Mouse (Mus musculus) CD4-positive, CD25-positive, alpha-beta regulatory T cell, adult 9 weeks (primary cell): ENCODE results near the gene Hyls1. TPM values are rescaled to one million over a fixed set of nuclear protein-coding genes. Genes with fewer than 3 reads are reported as not detected.

ENCODE experiments used
- polyA plus RNA-seq: library from polyadenylated mRNA; unstranded; fragments of 100-300 nt; shearing (Covaris generic); gene quantifications from one replicate; pipeline ENCODE4 v1.2.1, GENCODE M21; 2017

The Hyls1 gene
- 11.0 TPM for polyA plus RNA-seq

GRCm38 (mm10) chr9:35569571-35570534 is at the start of gene Hyls1, which contains the start of gene Pate2:
TSS of gene Hyls1 (minus strand) at chr9:35570398.
TSS of gene Pate2 (plus strand) at chr9:35570284.

GRCm38 (mm10) chr9:35611841-35612240 is 41.6 kb upstream of the Hyls1 start, which contains the start of gene Pate4:
TSS of gene Pate4 (minus strand) at chr9:35611941.

GRCm38 (mm10) chr9:35558257-35559008 is 11.8 kb downstream of the Hyls1 start, which contains the start of the genes Ddx25 and Pus3:
TSS of gene Ddx25 (minus strand) at chr9:35558528.
TSS of gene Pus3 (plus strand) at chr9:35558595.

GRCm38 (mm10) chr9:35518169-35518568 is 52.0 kb downstream of the Hyls1 start, which contains the start of gene Gm1113:
TSS of gene Gm1113 (minus strand) at chr9:35518269.

Other genes with a start within 250 kb of the Hyls1 start
- gene Cdon, start 149.3 kb downstream of the Hyls1 start, polyA plus RNA-seq: 3.6 TPM
- gene Gm1113, start 52.1 kb downstream of the Hyls1 start, polyA plus RNA-seq: not detected
- 0.10 TPM for gene Ddx25, start 11.9 kb downstream of the Hyls1 start, polyA plus RNA-seq
- 41.1 TPM for gene Pus3, start 11.8 kb downstream of the Hyls1 start, polyA plus RNA-seq
- not detected for gene Pate2, start 114 bp downstream of the Hyls1 start, polyA plus RNA-seq
- gene Pate4, start 41.5 kb upstream of the Hyls1 start, polyA plus RNA-seq: not detected
- gene Pate3, start 77.8 kb upstream of the Hyls1 start, polyA plus RNA-seq: not detected
- not detected for gene Pate1, start 117.0 kb upstream of the Hyls1 start, polyA plus RNA-seq
- gene Gm17677, start 170.7 kb upstream of the Hyls1 start, polyA plus RNA-seq: not detected
- not detected for gene Gm17727, start 207.7 kb upstream of the Hyls1 start, polyA plus RNA-seq
- not detected for gene Gm27235, start 219.7 kb upstream of the Hyls1 start, polyA plus RNA-seq
- not detected for gene D730048I06Rik, start 219.7 kb upstream of the Hyls1 start, polyA plus RNA-seq